Mouse (Mus musculus): ENCODE results near the gene Tusc2.
"Not testable (repeated sequence)": the region's sequence is repeated elsewhere in the genome, so short reads cannot be mapped to it uniquely, and the experiment has no call there.

The Tusc2 gene

DNA sequence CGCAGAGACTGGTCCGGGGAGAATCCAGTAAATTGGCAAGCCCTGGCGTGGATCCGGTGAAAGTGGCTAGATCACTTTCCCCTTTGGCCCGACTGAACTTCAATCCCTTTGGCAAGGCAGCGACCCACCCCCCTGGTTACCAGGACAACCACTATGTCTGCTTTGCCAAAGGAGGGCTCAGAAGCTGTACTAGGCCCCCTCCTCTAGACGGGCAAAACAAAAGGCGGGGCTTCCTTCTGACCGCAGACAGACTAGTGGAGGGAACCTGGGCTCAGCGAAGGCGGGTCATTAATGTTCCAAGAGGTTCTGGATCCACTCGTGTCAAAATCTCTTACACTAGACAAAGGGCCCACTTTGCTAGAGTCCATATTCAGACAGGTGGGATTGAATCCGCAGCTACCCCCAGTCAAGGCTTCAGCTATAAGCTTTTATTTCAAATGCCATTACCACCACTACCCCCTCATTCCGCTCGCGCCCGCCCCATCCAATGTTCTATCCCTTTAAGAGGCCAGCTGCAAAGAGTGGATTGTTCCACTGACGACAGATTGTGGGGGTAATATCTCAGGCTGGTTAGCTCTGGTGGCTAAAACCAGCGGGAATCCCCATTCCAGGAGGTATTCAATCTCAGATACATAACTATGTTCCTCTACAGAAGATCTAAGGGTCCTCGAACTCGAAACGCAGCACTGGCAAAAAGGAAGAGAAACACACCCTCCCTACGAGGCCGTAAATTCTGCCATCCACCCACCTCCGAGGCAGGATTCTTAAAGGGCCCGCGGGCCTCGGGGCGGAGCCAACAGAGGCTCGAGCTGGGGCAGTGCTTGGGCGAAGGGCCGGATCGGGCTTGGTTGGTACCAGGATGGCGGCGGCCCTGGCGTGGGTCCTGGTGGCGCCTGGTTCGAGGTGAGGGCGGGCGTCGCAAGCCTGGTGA, 5.5 kb downstream of the Tusc2 start:
- peak; percentile 88 for DNase-seq (ENCODE audit: low read depth, low spot score)

GRCm38 (mm10) chr9:107569270-107569669, 6.2 kb downstream of the Tusc2 start:
- no peak for DNase-seq (ENCODE audit: low read depth, low spot score)

DNA sequence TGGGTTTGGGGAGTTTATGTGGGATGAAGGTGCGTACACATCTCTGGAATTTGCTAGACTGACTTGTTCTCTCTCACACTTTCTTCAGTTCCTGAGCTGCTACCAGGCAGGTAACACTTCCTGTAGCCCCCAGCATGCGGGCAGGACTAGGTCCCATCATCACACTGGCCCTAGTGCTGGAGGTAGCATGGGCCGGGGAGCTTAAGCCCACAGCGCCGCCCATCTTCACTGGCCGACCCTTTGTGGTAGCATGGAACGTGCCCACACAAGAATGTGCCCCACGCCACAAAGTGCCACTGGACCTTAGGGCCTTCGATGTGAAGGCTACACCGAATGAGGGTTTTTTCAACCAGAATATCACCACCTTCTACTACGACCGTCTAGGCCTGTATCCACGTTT, 7.0 kb downstream of the Tusc2 start:
- no peak for DNase-seq (ENCODE audit: low read depth, low spot score)

GRCm38 (mm10) chr9:107570845-107571244, 7.8 kb downstream of the Tusc2 start:
- no peak for DNase-seq (ENCODE audit: low read depth, low spot score)

DNA sequence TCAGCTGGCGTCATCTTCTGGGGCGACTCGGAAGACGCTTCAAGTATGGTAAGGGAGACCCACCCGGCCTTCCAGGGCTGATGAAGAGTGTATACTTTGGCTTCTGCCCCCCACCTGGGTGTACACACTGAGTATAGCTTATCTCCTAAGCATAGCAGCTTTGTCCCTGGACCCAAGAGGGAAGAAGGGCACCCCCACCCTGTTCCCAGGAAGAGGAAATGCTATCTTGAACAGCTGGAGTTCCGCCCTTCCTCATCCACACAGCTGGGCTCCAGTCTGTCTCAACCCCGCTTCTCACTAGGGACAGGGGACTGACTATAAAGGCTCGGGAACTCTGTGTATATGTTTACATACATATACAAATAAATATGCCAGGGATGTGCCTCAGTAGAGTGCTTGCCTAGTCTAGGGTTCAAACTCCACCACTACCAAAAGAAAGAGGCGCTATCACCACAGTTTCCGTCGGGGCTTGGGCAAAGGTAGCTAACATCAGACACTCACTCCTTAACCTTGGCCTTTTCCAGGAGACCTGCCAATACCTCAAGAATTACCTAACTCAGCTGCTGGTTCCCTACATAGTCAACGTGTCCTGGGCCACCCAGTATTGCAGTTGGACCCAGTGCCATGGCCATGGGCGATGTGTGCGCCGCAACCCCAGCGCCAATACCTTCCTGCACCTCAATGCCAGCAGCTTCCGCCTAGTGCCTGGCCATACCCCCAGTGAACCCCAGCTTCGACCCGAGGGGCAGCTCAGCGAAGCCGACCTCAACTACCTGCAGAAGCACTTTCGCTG, 8.7 kb downstream of the Tusc2 start:
- no peak for DNase-seq (ENCODE audit: low read depth, low spot score)

DNA sequence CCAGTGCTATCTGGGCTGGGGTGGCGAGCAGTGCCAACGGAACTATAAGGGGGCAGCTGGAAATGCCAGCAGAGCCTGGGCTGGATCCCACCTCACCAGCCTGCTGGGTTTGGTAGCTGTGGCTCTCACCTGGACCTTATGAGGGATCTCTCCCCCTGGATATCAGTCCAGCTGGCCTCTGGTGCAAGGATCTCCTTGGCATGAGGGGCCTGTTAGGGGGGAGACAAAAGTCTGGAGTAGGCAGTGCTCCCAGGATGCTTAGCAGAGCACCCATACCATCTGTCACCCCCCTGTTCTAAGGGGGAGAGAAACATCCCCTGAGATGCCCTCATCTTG, 9.2 kb downstream of the Tusc2 start:
- no peak for DNase-seq (ENCODE audit: low read depth, low spot score)

DNA sequence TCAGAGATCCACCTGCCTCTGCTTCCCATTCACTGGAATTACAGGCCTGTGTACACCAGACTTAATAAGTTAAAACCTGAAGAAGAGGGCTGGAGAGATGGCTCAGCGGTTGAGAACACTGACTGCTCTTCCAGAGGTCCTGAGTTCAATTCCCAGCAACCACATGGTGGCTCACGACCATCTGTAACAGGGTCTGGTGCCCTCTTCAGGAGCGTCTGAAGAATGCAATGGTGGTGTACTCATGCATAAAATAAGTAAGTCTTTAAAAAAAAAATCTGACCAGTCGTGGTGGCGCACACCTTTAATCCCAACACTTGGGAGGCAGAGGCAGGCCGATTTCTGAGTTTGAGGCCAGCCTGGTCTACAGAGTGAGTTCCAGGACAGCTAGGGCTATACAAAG, 10.7 kb downstream of the Tusc2 start:
- DNase-seq (ENCODE audit: low read depth, low spot score) = not testable (repeated sequence)

DNA sequence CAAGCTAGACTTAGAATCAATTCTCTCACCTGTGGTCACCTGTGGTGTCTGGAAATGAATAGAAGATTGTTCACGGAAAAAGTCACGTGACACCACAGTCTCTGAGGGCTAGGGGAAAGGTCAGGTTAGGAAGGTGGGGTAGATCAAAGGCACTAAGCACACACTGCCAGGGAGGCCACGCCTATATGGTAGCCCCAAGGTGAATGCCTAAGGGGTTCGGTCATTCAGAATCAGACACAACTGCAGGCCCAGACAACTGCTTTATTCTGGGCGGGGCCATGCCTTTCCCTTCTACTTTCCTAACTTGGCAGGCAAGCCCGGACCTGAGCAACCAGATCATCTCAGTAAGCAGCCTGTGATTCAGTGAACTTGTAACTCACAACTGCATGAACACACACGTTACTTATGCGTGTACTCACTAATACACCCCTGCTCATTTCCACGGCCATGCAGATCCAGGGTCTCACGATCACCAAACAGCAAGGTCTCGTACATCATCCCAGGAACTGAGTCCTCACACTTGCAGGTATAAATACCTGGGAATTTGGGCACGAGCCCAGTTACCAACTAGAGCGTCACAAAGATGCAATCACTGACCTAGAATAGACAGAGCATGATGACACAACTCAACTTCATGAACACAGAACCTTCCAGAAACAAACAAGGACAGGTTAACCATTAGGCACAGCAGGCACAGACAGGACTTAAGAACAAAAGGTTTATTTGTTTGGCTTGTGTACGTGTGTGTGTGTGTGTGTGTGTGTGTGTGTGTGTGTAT, 12.7 kb downstream of the Tusc2 start:
- DNase-seq (ENCODE audit: low read depth, low spot score) = no peak

DNA sequence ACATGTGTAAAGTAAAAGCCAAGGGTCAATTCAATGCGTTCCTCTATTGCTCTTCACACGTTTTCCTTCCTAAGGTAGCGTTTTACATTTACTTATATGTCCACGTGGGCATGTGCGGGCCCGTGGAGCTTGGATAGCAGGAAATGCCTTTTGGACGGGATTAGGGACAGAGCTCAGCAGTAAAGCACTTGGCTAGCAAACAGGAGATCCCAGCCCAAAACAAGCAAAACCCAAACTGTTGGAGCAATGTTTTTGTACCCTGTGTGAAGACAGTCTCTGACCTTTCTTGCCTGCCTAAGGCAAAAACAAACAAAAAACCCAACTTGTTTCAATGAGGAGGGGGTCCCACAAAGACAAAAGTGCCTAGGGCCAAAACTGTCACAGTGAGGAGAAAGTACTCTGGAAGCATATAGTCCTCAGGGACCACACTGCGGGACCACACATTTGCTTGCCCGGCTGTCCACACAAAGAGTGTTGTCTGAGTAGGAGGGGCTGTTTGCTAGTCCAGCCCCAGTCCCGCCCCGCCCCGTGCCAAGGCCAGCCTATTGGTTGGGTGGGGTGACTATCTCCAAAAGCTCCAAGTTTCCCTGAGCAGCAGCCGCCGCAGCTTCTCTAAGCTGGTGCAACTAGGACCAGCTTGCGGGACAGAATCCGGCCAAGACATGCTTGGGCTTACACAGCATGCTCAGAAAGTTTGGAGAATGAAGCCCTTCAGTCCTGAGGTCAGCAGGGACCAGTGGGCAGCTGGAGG, 13.5 kb downstream of the Tusc2 start, which contains the start of gene Hyal1:
TSS of gene Hyal1 (plus strand) at position 571 of the 751 bp plus-strand sequence.
- DNase-seq (ENCODE audit: low read depth, low spot score) = no peak

- DNase-seq (ENCODE audit: low read depth, low spot score) = no peak
Observed at GRCm38 (mm10) chr9:107577871-107578270, 14.8 kb downstream of the Tusc2 start.

DNA sequence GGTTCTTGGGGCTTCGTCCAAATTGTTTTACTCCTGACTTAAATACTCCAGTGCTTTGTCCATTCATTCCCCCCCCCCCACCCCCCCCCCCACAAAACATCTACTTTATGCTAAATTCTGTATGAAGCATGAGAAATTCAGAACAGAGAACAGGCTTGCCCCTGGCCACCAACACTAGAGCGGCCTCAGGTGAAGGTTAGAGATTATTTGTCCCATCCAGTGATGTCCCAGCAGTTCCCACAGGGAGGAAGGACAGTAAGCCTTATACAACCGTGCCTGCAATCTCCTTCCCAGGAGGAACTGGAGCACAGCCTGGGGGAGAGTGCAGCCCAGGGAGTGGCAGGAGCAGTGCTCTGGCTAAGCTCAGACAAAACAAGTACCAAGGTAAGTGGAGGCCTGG, 15.5 kb downstream of the Tusc2 start, which contains the start of gene Naa80:
TSS of gene Naa80 (plus strand) at position 301 of the 400 bp plus-strand sequence.
- DNase-seq (ENCODE audit: low read depth, low spot score) = no peak

DNA sequence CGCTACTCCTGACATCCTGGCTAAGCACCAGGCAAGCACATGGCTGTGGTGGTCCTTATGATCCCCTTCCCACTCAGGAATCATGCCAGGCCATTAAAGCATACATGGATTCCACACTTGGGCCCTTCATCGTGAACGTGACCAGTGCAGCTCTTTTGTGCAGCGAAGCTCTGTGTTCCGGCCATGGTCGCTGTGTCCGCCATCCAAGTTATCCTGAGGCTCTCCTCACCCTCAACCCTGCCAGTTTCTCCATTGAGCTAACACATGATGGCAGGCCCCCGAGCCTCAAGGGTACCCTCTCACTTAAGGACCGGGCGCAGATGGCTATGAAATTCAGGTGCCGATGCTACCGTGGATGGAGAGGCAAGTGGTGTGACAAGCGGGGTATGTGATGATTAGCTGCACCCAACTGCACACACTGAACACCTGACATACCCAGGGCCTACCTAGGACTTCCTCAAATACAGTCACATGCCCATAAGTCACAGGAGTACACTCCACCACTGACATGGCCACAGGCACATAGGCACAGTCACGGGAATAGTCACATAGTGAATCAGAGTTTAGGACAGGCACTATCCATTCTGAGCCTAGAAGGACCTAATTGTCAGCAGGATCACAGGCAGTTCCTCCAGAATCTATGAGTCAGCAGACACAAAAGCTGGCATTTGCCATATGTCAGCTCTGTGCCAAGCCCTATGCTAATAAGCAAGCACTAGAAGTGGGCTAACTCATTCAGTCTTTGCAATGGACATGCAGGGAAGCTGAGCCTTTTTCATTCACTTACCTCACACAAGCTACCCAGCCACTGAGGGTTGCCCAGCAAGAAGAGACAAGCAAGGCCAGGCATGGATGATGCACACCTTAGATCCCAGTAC, 16.2 kb downstream of the Tusc2 start:
- no peak for DNase-seq (ENCODE audit: low read depth, low spot score)

DNA sequence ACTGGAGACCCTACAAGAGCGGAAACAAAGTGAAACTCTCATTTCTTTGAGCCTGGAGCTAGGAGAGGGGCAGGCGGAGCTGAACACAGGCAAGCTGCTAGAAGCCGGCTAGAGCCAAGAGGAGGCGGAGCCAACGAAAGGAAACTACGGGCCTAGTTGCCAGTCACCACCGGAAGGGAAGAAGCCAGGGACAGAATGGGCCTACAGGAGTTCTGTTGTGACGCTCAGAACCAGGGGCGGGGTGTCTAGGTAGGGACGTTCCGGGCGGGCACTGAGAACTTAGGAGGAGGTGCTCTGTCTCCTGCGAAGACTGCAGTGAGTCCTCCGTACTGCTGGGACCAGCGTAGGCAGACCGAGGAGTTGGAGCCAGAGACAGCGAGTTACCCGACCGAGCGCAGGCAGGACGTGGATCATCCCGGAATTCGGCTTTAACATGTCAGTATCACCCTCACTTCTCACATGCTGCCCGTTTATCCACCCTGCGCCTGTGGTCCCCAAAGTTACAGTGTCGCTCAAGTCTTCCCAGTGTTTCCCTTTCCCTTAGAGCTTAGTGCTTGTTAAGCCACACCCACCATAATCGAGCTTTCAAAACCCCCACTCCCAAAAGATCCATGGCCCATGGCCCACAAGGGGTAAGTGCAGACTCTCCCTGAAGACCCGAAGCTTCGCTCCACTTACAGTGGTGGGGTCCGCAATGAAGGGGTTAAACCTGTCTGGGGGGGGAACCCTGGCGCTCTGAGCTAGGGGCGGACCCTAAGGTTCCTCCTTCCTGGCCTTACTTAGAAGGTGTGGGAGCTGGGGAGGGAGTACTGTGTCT, 17.7 kb downstream of the Tusc2 start, which contains the start of gene Hyal3:
TSS of gene Hyal3 (plus strand) at position 318 of the 817 bp plus-strand sequence.
- DNase-seq (ENCODE audit: low read depth, low spot score) = peak; percentile 92

DNA sequence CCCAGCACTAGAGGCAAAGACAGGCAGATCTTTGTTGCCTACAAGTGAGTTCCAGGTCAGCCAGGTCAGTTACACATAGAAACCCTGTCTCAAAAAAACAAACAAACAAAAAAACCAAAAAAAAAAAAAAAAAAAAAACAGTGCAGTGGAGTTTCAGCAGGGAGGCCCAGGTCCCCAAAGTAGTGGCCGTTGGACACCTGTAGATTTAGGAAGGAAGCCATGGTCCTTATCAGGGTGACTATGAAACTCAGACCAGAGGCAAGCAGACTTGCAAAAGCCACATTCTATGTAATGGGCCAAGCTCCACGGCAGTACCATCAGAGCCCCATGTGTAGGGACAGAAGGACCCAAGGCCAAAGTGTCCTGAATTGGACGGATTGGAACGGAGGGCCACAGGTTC, 18.5 kb downstream of the Tusc2 start:
- no peak for DNase-seq (ENCODE audit: low read depth, low spot score)

DNA sequence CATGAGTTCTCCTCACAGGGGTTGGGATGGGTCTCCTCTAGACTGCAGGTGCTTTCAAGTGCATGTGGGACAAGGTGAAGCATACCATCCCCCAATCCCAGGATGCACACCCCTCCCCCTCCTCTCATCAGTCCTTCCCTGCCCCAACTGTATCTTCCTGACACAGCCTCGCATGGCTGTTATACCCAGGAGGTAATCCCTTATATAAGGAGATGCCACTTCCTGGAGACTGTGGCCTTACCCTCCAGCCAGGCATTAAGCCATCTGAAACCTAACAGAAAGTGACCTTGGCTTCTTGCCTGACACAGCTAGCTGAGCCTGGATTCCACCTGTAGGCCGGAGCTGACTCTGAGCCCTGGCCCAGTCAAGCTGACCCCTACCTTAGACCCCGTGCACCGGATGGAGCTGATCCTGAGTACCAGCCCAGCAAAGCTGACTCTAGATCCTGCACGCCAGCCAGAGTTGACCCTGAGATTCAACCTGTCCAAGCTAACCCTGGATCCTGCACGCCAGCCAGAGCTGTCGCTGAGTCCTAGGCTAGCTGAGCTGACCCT, 19.5 kb downstream of the Tusc2 start:
- DNase-seq (ENCODE audit: low read depth, low spot score) = no peak

DNA sequence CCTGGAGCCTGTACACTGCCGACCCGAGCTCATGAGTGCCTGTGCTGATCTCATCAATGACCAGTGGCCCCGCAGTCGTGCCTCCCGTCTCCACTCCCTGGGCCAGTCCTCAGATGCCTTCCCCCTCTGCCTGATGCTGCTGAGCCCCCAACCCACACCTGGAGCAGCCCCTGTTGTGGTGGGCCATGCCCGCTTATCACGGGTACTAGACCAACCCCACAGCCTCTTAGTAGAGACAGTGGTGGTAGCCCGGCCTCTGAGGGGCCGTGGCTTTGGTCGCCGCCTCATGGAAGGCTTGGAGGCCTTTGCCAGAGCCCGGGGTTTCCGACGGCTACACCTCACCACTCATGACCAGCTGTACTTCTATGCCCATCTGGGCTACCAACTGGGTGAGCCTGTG, 20.1 kb downstream of the Tusc2 start:
- no peak for DNase-seq (ENCODE audit: low read depth, low spot score)

GRCm38 (mm10) chr9:107586504-107586903, 23.4 kb downstream of the Tusc2 start:
- DNase-seq (ENCODE audit: low read depth, low spot score) = no peak

GRCm38 (mm10) chr9:107586974-107587832, 24.1 kb downstream of the Tusc2 start, which contains the start of gene Ifrd2:
Ifrd2 (plus strand) TSS chr9:107587642.
- peak; percentile 99 for DNase-seq (ENCODE audit: low read depth, low spot score)
